Mouse (Mus musculus): ENCODE measurements around the gene Kif1b. TPM values are rescaled to one million over a fixed set of nuclear protein-coding genes. Genes with fewer than 3 reads are reported as not detected.

Kif1b gene
- total and polyA plus RNA-seq, 3 experiments: 8.8 to 20.2 (median 16.3) TPM

DNA sequence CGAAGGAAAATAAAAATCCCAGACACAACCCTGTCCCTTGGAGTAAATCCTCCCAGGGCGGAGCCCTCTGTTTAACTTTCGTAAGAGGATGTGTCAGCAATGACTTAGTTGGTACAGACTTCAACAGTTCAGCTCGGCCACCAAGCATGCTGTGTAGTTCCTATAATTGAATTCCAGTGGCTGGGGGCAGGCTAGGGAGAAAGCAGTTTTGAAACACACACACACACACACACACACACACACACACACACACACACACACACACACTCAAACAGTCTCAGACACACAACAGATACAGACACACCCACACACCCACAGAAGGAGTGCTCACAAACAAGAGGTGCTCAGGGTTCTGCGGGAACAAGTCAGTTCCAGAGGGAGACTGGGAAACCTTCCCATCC is 135.9 kb downstream of the Kif1b start:
- Histone ChIP-seq H3K79me2 (ENCODE audit: control insufficient read depth, insufficient read depth, low read length, poor library complexity) (peaks cover 2% of the 10 kb centered on the region; the same call in 1 of the 2 replicates), H3K4me3 (ENCODE audit: control insufficient read depth in 1 of 2, insufficient read depth in 1 of 2, low read depth in 2 of 2, low read length in 2 of 2) (0 out of 4 replicates have a peak overlapping the region, but pooled peaks of 1 of the 2 experiments have one; percentile 15), H3K9me3 (replicated peaks; ENCODE audit: insufficient read depth, low read length) (no peaks in the 10 kb centered on the region), H3K4me1 (ENCODE audit: control insufficient read depth in 1 of 2, insufficient read depth in 2 of 2, low read length in 2 of 2) (peaks cover 7 to 17% of the 10 kb centered on the region in 2 experiments), H3K36me3 (ENCODE audit: control insufficient read depth in 1 of 2, insufficient read depth in 2 of 2, low read length in 2 of 2) (peaks cover 0 to 18% of the 10 kb centered on the region in 2 experiments; a peak in 2 of 4 replicates), H3K9ac (ENCODE audit: control insufficient read depth, low read depth, low read length, poor library complexity, severe bottlenecking) (peak overlapping the region; percentile 4; the same call in 1 of the 2 replicates), H3K27me3 (ENCODE audit: control insufficient read depth in 1 of 2, insufficient read depth in 2 of 2, low read length in 2 of 2) (no peaks in the 10 kb centered on the region), H3K27ac (ENCODE audit: control insufficient read depth, low read depth, low read length) (peak overlapping the region; percentile 31; the same call in 1 of the 2 replicates)
- peak; percentile 63 for DNase-seq (ENCODE audit: low read depth, low spot score)
- TF ChIP-seq ELF1 (IDR thresholded peaks at IDR 0.05; ENCODE audit: low read depth, low read length) (no peak), TAL1 (IDR thresholded peaks at IDR 0.05; ENCODE audit: low read length) (no peak), RCOR1 (IDR thresholded peaks at IDR 0.05; ENCODE audit: low read depth, low read length) (no peak), SIN3A (IDR thresholded peaks at IDR 0.05; ENCODE audit: low read length) (no peak), TBP (IDR thresholded peaks at IDR 0.05; ENCODE audit: low read depth, low read length) (no peak), MAX (IDR thresholded peaks at IDR 0.05; ENCODE audit: low read length) (no peak), CHD1 (IDR thresholded peaks at IDR 0.05; ENCODE audit: low read depth, low read length) (no peak), MYC (IDR thresholded peaks at IDR 0.05; ENCODE audit: low read depth, low read length) (no peak), USF1 (IDR thresholded peaks at IDR 0.05; ENCODE audit: low read depth, low read length) (no peak), POLR2A (IDR thresholded peaks at IDR 0.05; ENCODE audit: control insufficient read depth in 1 of 2, insufficient read depth in 1 of 2, low read depth in 1 of 2, low read length in 2 of 2, poor library complexity in 1 of 2) (no peak), POLR2AphosphoS5 (IDR thresholded peaks at IDR 0.05; ENCODE audit: borderline replicate concordance, low read depth, low read length) (no peak), UBTF (IDR thresholded peaks at IDR 0.05; ENCODE audit: borderline replicate concordance, insufficient read depth, low read depth, low read length) (no peak), E2F4 (IDR thresholded peaks at IDR 0.05; ENCODE audit: borderline replicate concordance, low read depth, low read length) (no peak), SMC3 (IDR thresholded peaks at IDR 0.05; ENCODE audit: low read depth, low read length) (no peak), NELFE (IDR thresholded peaks at IDR 0.05; ENCODE audit: low read depth, low read length) (no peak)

DNA sequence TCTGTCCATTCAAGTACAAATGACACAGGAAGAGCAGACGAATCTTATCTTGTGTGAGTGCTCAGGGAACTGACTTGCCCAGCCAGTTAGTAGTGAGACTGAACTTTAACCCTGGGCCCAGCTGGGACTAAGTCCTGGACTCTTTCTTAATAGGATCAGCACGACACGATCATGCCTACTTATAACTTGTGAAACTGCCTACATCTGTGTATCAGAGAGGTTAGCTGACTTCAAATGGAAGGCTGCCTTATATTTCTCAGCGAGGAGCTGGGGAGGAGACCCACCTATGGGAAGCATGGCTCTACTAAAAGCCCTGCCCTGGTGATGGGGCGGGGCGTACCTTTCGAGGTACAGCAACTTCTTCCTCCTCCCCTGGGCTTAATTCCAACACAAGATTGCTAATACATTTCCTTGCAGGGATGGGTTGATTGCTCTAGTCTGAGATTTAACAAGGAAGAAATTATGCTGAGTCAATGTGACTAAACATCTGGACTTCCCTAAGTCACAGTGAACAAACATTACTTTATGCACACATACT is 137.0 kb downstream of the Kif1b start:
- peak overlapping the region; percentile 26 for H3K9ac ChIP-seq (ENCODE audit: control insufficient read depth, low read depth, low read length, poor library complexity, severe bottlenecking)
- H3K27ac ChIP-seq (ENCODE audit: control insufficient read depth, low read depth, low read length): peak overlapping the region; percentile 68
- H3K4me1 ChIP-seq (ENCODE audit: control insufficient read depth in 1 of 2, insufficient read depth in 2 of 2, low read length in 2 of 2): peaks cover 7 to 18% of the 10 kb centered on the region in 2 experiments
- H3K36me3 ChIP-seq (ENCODE audit: control insufficient read depth in 1 of 2, insufficient read depth in 2 of 2, low read length in 2 of 2): peaks cover 0 to 23% of the 10 kb centered on the region in 2 experiments; a peak in 2 of 4 replicates
- peak; percentile 94 for DNase-seq (ENCODE audit: low read depth, low spot score)
- H3K4me3 ChIP-seq (ENCODE audit: control insufficient read depth in 1 of 2, insufficient read depth in 1 of 2, low read depth in 2 of 2, low read length in 2 of 2): peak overlapping the region in 1 of 2 experiments; percentile 19; a peak in 2 of 4 replicates
- TF ChIP-seq SMC3 (IDR thresholded peaks at IDR 0.05; ENCODE audit: low read depth, low read length) (no peak), GATA1 (IDR thresholded peaks at IDR 0.05; ENCODE audit: low read depth, low read length) (peak; percentile 8; the same call in 1 of the 2 replicates), CTCF (IDR thresholded peaks at IDR 0.05 in 2 of 3, conservative IDR thresholded peaks at IDR 0.05 in 1 of 3; ENCODE audit: control insufficient read depth in 1 of 3, insufficient read depth in 1 of 3, low read depth in 2 of 3, low read length in 3 of 3, poor library complexity in 1 of 3, severe bottlenecking in 1 of 3) (no peak), JUND (IDR thresholded peaks at IDR 0.05; ENCODE audit: low read depth, low read length) (no peak), EP300 (IDR thresholded peaks at IDR 0.05; ENCODE audit: low read depth in 1 of 2, low read length in 2 of 2) (peak; percentile 63 to 77), ZKSCAN1 (IDR thresholded peaks at IDR 0.05; ENCODE audit: low read depth, low read length) (no peak), RCOR1 (IDR thresholded peaks at IDR 0.05; ENCODE audit: low read depth, low read length) (peak; percentile 92), MXI1 (IDR thresholded peaks at IDR 0.05; ENCODE audit: low read depth, low read length) (peak; percentile 80; the same call in 1 of the 2 replicates), GABPA (IDR thresholded peaks at IDR 0.05; ENCODE audit: low read depth, low read length) (peak; percentile 99), POLR2AphosphoS2 (IDR thresholded peaks at IDR 0.05; ENCODE audit: low read length) (0 out of 2 replicates have a peak, but pooled peaks have one; percentile 32), POLR2A (IDR thresholded peaks at IDR 0.05; ENCODE audit: control insufficient read depth in 1 of 2, insufficient read depth in 1 of 2, low read depth in 1 of 2, low read length in 2 of 2, poor library complexity in 1 of 2) (peak in 1 of 2 experiments; percentile 50; a peak in 1 of 4 replicates), SIN3A (IDR thresholded peaks at IDR 0.05; ENCODE audit: low read length) (peak; percentile 98), HCFC1 (IDR thresholded peaks at IDR 0.05; ENCODE audit: low read depth, low read length) (peak; percentile 78), MYC (IDR thresholded peaks at IDR 0.05; ENCODE audit: low read depth, low read length) (peak; percentile 78; the same call in 1 of the 2 replicates), CHD1 (IDR thresholded peaks at IDR 0.05; ENCODE audit: low read depth, low read length) (no peak), ELF1 (IDR thresholded peaks at IDR 0.05; ENCODE audit: low read depth, low read length) (peak; percentile 73), MAX (IDR thresholded peaks at IDR 0.05; ENCODE audit: low read length) (peak; percentile 52; the same call in 1 of the 2 replicates), MAFK (IDR thresholded peaks at IDR 0.05; ENCODE audit: borderline replicate concordance, low read depth, low read length) (peak; percentile 95), TCF12 (IDR thresholded peaks at IDR 0.05; ENCODE audit: low read depth, low read length) (0 out of 2 replicates have a peak, but pooled peaks have one; percentile 37), ETS1 (IDR thresholded peaks at IDR 0.05; ENCODE audit: low read depth, low read length) (peak; percentile 83)
- H3K79me2 ChIP-seq (ENCODE audit: control insufficient read depth, insufficient read depth, low read length, poor library complexity): peaks cover 8% of the 10 kb centered on the region
- H3K9me3 ChIP-seq (replicated peaks; ENCODE audit: insufficient read depth, low read length): no peaks in the 10 kb centered on the region
- no peaks in the 10 kb centered on the region for H3K27me3 ChIP-seq (ENCODE audit: control insufficient read depth in 1 of 2, insufficient read depth in 2 of 2, low read length in 2 of 2)
